Mouse (Mus musculus) heart, embryonic 10.5 days (tissue): ENCODE measurements around the gene Vash1. TPM values are rescaled to one million over a fixed set of nuclear protein-coding genes. Genes with fewer than 3 reads are reported as not detected.
A peak's percentile ranks its signal among the peaks of the same experiment; 100 is the strongest.

ENCODE experiments used
- DNase-seq: peaks from one replicate; pipeline ENCODE4 v3.0.0-alpha.2; 2017; ENCODE audit warnings: low spot score
- H3K27ac ChIP-seq: fragments of 300-500 bp; sonication (generic); 2 replicates; pipeline ENCODE4 v1.5.1; 2016; ENCODE audit warnings: mild to moderate bottlenecking
- H3K27me3 ChIP-seq: fragments of 300-500 bp; sonication (generic); 2 replicates; pipeline ENCODE4 v1.6.1; 2016; ENCODE audit warnings: mild to moderate bottlenecking; ENCODE audit not compliant: poor library complexity, insufficient read depth, severe bottlenecking
- H3K36me3 ChIP-seq: fragments of 300-500 bp; sonication (generic); 2 replicates; pipeline ENCODE4 v1.6.1; 2016; ENCODE audit warnings: mild to moderate bottlenecking, moderate library complexity
- H3K4me1 ChIP-seq: fragments of 300-500 bp; sonication (generic); 2 replicates; pipeline ENCODE4 v1.6.1; 2016; ENCODE audit warnings: mild to moderate bottlenecking
- H3K4me3 ChIP-seq: fragments of 300-500 bp; sonication (generic); 2 replicates; pipeline ENCODE4 v1.5.1; 2016; ENCODE audit warnings: mild to moderate bottlenecking, moderate library complexity
- H3K9me3 ChIP-seq: fragments of 300-500 bp; sonication (generic); 2 replicates; pipeline ENCODE4 v1.6.1; 2016; ENCODE audit warnings: mild to moderate bottlenecking, moderate library complexity
- WGBS: fragments of 180-500 bp; shearing (Covaris S2); methylation state at CpG from one replicate; pipeline ENCODE4 v1.1.7; 2016; 5-methylcytosine and 5-hydroxymethylcytosine counted together
- polyA plus RNA-seq: library from polyadenylated mRNA; unstranded; fragments of >200 nt; fragmentation: Nextera tagmentation; extraction: Ambion mirVana; gene quantifications from 2 replicates; pipeline ENCODE4 v1.2.1, GENCODE M21; 2016

The Vash1 gene
- polyA plus RNA-seq, 1 experiment from 2014 or later: 9.9 TPM

DNA sequence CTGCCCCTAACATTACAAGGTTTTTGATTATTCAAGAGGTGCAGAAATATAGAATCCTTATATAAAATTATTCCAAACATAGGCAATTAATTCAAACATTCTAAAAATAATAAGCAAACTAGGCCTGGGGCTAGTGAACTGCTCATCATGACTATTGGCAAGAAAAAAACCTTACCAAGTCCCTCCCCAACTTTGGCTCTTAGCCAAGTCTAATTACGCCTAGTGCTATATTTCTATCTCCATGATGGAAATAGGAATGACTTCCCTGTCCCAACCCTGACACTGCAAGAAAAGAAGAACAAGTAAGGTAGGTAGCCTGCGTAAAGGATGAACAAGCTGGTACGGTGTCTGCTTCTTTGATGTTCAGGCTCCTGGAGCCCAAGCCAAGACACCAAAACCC lies 24.2 kb downstream of the Vash1 start:
- no peaks in the 10 kb centered on the region for H3K9me3 ChIP-seq
- no peak overlapping the region for H3K27ac ChIP-seq
- H3K27me3 ChIP-seq: no peaks in the 10 kb centered on the region
- WGBS: 94% methylated on average over 3 of the region's 3 CpGs
- H3K4me3 ChIP-seq: no peak overlapping the region
- no peak for DNase-seq
- peaks cover 31% of the 10 kb centered on the region for H3K4me1 ChIP-seq
- H3K36me3 ChIP-seq: peaks cover 16% of the 10 kb centered on the region

- Histone ChIP-seq H3K27ac (no peak overlapping the region), H3K9me3 (no peaks in the 10 kb centered on the region), H3K4me1 (peaks cover 6% of the 10 kb centered on the region), H3K27me3 (no peaks in the 10 kb centered on the region), H3K36me3 (peaks cover 22% of the 10 kb centered on the region), H3K4me3 (no peak overlapping the region)
- 78% methylated on average over 5 of the region's 5 CpGs for WGBS
- peak; percentile 62 for DNase-seq
Measured at GRCm38 (mm10) chr12:86705843-86706242, 27.3 kb downstream of the Vash1 start.

- no peak overlapping the region for H3K27ac ChIP-seq
- WGBS: 77% methylated on average over 5 of the region's 5 CpGs
- H3K36me3 ChIP-seq: peaks cover 22% of the 10 kb centered on the region; the same call in 1 of the 2 replicates
- H3K4me1 ChIP-seq: peaks cover 4% of the 10 kb centered on the region; the same call in 1 of the 2 replicates
- H3K4me3 ChIP-seq: no peak overlapping the region
- H3K27me3 ChIP-seq: no peaks in the 10 kb centered on the region
- no peak for DNase-seq
- H3K9me3 ChIP-seq: no peaks in the 10 kb centered on the region
Measured at GRCm38 (mm10) chr12:86714026-86714425, 35.5 kb downstream of the Vash1 start.

GRCm38 (mm10) chr12:86715401-86715800 lies 36.9 kb downstream of the Vash1 start:
- Histone ChIP-seq H3K4me1 (peaks cover 4% of the 10 kb centered on the region; the same call in 1 of the 2 replicates), H3K9me3 (no peaks in the 10 kb centered on the region), H3K36me3 (peaks cover 20% of the 10 kb centered on the region; the same call in 1 of the 2 replicates), H3K4me3 (no peak overlapping the region), H3K27me3 (no peaks in the 10 kb centered on the region), H3K27ac (no peak overlapping the region)
- WGBS: 40% methylated on average over 5 of the region's 5 CpGs
- no peak for DNase-seq

- no peak overlapping the region for H3K4me3 ChIP-seq
- H3K36me3 ChIP-seq: peaks cover 15% of the 10 kb centered on the region; the same call in 1 of the 2 replicates
- peaks cover 12% of the 10 kb centered on the region; the same call in 1 of the 2 replicates for H3K4me1 ChIP-seq
- H3K27ac ChIP-seq: no peak overlapping the region
- DNase-seq: no peak
- no peaks in the 10 kb centered on the region for H3K9me3 ChIP-seq
- WGBS: 91% methylated on average over 11 of the region's 11 CpGs
- no peaks in the 10 kb centered on the region for H3K27me3 ChIP-seq
Measured at GRCm38 (mm10) chr12:86716962-86717361, 38.5 kb downstream of the Vash1 start.

GRCm38 (mm10) chr12:86719961-86720639 lies 41.6 kb downstream of the Vash1 start:
- Histone ChIP-seq H3K27ac (no peak overlapping the region), H3K9me3 (no peaks in the 10 kb centered on the region), H3K4me1 (peaks cover 36% of the 10 kb centered on the region; the same call in 1 of the 2 replicates), H3K27me3 (no peaks in the 10 kb centered on the region), H3K4me3 (no peak overlapping the region), H3K36me3 (peaks cover 15% of the 10 kb centered on the region; the same call in 1 of the 2 replicates)
- 83% methylated on average over 18 of the region's 18 CpGs for WGBS
- DNase-seq: no peak

GRCm38 (mm10) chr12:86721453-86721852 lies 43.0 kb downstream of the Vash1 start:
- DNase-seq: no peak
- H3K4me1 ChIP-seq: peaks cover 37% of the 10 kb centered on the region
- H3K4me3 ChIP-seq: no peak overlapping the region
- 0 out of 2 replicates have a peak overlapping the region, but pooled peaks have one; percentile 2 for H3K27ac ChIP-seq
- H3K9me3 ChIP-seq: no peaks in the 10 kb centered on the region
- H3K36me3 ChIP-seq: peaks cover 11% of the 10 kb centered on the region; the same call in 1 of the 2 replicates
- 78% methylated on average over 5 of the region's 5 CpGs for WGBS
- H3K27me3 ChIP-seq: no peaks in the 10 kb centered on the region

DNA sequence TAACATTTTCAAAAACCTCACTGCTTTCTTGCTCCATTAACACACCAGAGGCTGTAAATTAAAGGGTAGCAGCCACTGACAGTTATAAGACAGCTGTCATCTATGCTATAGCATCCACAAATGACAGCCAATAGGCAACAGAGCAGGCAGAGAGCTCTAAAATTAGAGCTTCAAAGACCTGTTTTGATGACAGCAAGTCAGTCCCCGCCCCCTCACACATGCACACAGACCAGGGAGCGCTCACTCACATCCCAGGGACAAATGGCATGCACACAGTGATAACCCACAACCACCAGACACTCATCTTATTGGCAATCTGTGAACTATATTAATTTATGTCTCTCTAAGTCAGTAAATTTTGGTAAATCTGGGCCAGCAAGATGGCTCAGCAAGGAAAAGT lies 45.8 kb downstream of the Vash1 start:
- Histone ChIP-seq H3K36me3 (no peaks in the 10 kb centered on the region; the same call in 1 of the 2 replicates), H3K9me3 (no peaks in the 10 kb centered on the region), H3K27me3 (no peaks in the 10 kb centered on the region), H3K4me1 (peaks cover 37% of the 10 kb centered on the region), H3K27ac (no peak overlapping the region), H3K4me3 (no peak overlapping the region)
- 49% methylated on average over 2 of the region's 2 CpGs for WGBS
- DNase-seq: no peak

DNA sequence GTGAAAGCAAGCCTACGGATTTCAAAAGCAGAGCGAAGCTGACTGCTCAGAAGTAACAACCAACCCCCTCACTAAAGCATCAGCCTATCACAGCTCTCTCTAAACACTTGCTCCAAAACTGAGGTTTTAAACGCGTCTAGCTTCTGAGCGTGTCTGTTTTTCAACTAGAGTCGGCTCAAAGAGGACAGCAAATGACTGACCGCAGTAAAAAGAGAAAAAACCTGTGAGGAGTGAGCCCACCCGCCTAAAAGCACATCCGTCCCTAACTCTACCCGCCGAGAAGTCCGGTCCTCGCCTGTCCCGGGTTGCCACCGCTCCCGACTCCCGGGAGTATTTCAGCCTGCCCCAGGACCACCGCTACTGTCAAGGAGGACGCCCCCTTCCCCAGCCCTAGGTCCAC lies 47.2 kb downstream of the Vash1 start:
- Histone ChIP-seq H3K4me1 (peaks cover 37% of the 10 kb centered on the region), H3K9me3 (no peaks in the 10 kb centered on the region), H3K4me3 (peak overlapping the region; percentile 82), H3K27ac (peak overlapping the region; percentile 94), H3K36me3 (no peaks in the 10 kb centered on the region), H3K27me3 (no peaks in the 10 kb centered on the region)
- DNase-seq: no peak
- under 1% methylated on average over 19 of the region's 19 CpGs for WGBS

DNA sequence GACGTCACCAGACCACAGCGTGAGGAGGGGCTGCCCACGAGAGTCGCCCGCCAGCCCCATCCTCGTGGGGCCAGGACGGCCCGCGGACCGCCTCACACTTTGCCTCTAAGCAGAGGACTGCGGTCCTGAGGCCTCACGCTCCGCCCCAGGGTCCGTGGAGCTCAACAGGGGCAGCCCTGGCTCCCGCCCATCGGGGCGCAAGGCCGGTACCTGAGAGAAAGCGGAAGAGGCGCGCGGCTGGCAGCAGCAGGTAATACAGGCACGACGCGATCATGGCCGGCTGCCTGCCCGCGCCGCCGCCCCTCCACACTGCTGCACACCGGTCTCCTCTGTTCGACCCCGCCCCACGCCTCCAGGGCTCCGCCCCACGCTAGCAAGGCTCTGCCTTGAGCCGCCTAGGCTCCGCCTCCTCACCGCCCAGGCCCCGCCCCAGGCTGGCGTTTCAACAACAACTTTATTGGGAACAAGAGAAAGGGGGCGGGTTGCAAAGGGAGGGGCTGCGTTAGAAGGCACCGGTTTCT lies 47.7 kb downstream of the Vash1 start, which contains the start of gene Angel1:
Angel1 (minus strand) TSS at position 341 of the 521 bp plus-strand sequence.
- peak within 1 kb of the TSS; percentile 94 for H3K27ac ChIP-seq
- WGBS: under 1% methylated on average over 44 of the region's 44 CpGs
- peak; percentile 97 for DNase-seq
- H3K4me1 ChIP-seq: peaks cover 36% of the 10 kb centered on the region
- H3K36me3 ChIP-seq: no peaks in the 10 kb centered on the region
- no peaks in the 10 kb centered on the region for H3K27me3 ChIP-seq
- no peaks in the 10 kb centered on the region for H3K9me3 ChIP-seq
- H3K4me3 ChIP-seq: peak within 1 kb of the TSS; percentile 82

DNA sequence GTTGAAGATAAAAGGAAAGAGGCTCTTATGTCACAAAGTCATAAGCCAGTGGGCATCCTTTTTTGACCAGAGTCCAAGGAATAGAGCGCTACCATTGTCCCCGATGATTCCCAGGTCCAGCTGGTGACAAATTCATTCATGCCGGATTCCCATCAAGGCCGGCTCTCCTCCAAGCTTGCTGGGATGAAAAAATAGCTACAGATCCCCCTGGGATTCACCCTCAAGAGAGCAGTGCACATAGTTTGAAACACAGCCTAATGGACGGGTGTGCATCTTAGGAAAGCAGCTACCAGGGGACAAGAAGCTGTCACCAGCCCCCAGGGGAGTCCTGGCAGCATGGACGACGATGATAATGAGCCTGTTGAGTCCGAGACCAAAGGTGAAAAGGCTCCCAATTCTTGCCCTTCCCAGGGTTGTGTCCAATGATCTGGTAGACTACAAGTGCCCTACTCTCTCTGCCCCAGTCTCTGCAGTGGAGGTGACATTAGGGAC lies 55.9 kb downstream of the Vash1 start, which contains the start of gene Lrrc74a:
Lrrc74a (plus strand) TSS at position 51 of the 492 bp plus-strand sequence.
- Histone ChIP-seq H3K4me3 (no peak within 1 kb of the TSS), H3K36me3 (no peaks in the 10 kb centered on the region)

More for the DNA sequence above, 55.9 kb downstream of the Vash1 start, which contains the start of gene Lrrc74a:
- no peak within 1 kb of the TSS for H3K27ac ChIP-seq
- H3K9me3 ChIP-seq: no peaks in the 10 kb centered on the region
- H3K27me3 ChIP-seq: no peaks in the 10 kb centered on the region; the same call in 1 of the 2 replicates
- DNase-seq: no peak
- WGBS: 77% methylated on average over 8 of the region's 8 CpGs
- H3K4me1 ChIP-seq: no peaks in the 10 kb centered on the region
